Mouse (Mus musculus) ES-Bruce4 (cell line): ENCODE results near the gene Smad3.

ENCODE experiments used
- CTCF ChIP-seq: IDR thresholded peaks from one replicate; pipeline ENCODE4 v1.8.1; 2011; ENCODE audit warnings: low read depth, low read length
- EP300 ChIP-seq: IDR thresholded peaks from 2 replicates; pipeline ENCODE4 v1.6.1; 2011; ENCODE audit warnings: low read depth, low read length; ENCODE audit not compliant: insufficient read depth

GRCm38 (mm10) chr9:63772452-63772851, 14.7 kb upstream of the Smad3 start:
- no peak for TF ChIP-seq EP300
- TF ChIP-seq CTCF: no peak
